Mouse (Mus musculus): Measurements from ENCODE around the gene BC049715. TPM values are rescaled to one million over a fixed set of nuclear protein-coding genes. Genes with fewer than 3 reads are reported as not detected.

BC049715 gene
- total RNA-seq, 4 experiments from 2014 or later, result 0.89 to 1.6 (median 0.94) TPM

Small RNA genes lying within 50 kb of the gene (microRNA-seq; reads per million reads assigned to microRNA genes)
- gene Gm44364, result not detected

Other genes with a start within 250 kb of the BC049715 start
- 10 to 100 TPM; 48.8 to 54.9 (median 52.8) TPM for gene Plbd1, start 165.7 kb upstream of the BC049715 start, total RNA-seq (2022)
- not detected for gene Gucy2c, start 45.9 kb upstream of the BC049715 start, total RNA-seq (2022)
- 1 to 10 TPM; 5.9 to 8.4 (median 6.9) TPM for gene Hist4h4, start 23.2 kb upstream of the BC049715 start, total RNA-seq (2022)
- 10 to 100 TPM; 20.6 to 35.7 (median 31.6) TPM for gene H2afj, start 19.4 kb upstream of the BC049715 start, total RNA-seq (2022)
- gene Wbp11, start 607 bp downstream of the BC049715 start, total RNA-seq (2022), result 10 to 100 TPM; 60.9 to 70.3 (median 65.5) TPM
- gene Smco3, start 7.8 kb downstream of the BC049715 start, total RNA-seq (2022), result not detected
- gene Art4, start 30.1 kb downstream of the BC049715 start, total RNA-seq (2022), result 10 to 100 TPM; 17.9 to 24.4 (median 22.7) TPM
- 100 to 1,000 TPM; 260 to 429 (median 309) TPM for gene Mgp, start 48.2 kb downstream of the BC049715 start, total RNA-seq (2022)
- gene Erp27, start 94.6 kb downstream of the BC049715 start, total RNA-seq (2022), result under 1 TPM in 2 of 4 experiments, not detected in 2; 0.44 to 0.57 TPM
- under 1 TPM in 1 of 4 experiments, not detected in 3; 0.81 TPM for gene Pde6h, start 96.2 kb downstream of the BC049715 start, total RNA-seq (2022)
- gene Arhgdib, start 114.3 kb downstream of the BC049715 start, total RNA-seq (2022), result 10 to 100 TPM; 19.6 to 27.6 (median 22.0) TPM

Measured in heart, adult 8-10 months (tissue).